Mouse (Mus musculus) lung, embryonic 16.5 days (tissue): ENCODE measurements around the gene Hspb2. TPM values are rescaled to one million over a fixed set of nuclear protein-coding genes. Genes with fewer than 3 reads are reported as not detected.
A peak's percentile ranks its signal among the peaks of the same experiment; 100 is the strongest.

ENCODE experiments used
- ATAC-seq: fragments of 200-750 bp; cut with Nextera tagmentation; 2 replicates; pipeline ENCODE4 v1.8.0; 2017; ENCODE audit warnings: low read depth, mild to moderate bottlenecking, moderate library complexity
- H3K27ac ChIP-seq: fragments of 300-500 bp; sonication (generic); 2 replicates; pipeline ENCODE4 v1.5.1; 2014; ENCODE audit warnings: mild to moderate bottlenecking, control low read depth, low read length
- H3K27me3 ChIP-seq: fragments of 300-500 bp; sonication (generic); 2 replicates; pipeline ENCODE4 v1.6.1; 2014; ENCODE audit warnings: low read depth, low read length, mixed read lengths; ENCODE audit not compliant: control insufficient read depth, insufficient read depth
- H3K36me3 ChIP-seq: fragments of 300-500 bp; sonication (generic); 2 replicates; pipeline ENCODE4 v1.6.1; 2014; ENCODE audit warnings: low read length; ENCODE audit not compliant: control insufficient read depth, insufficient read depth
- H3K4me1 ChIP-seq: fragments of 300-500 bp; sonication (generic); replicated peaks from 2 replicates; pipeline ENCODE4 v1.6.1; 2014; ENCODE audit warnings: low read length, mixed read lengths; ENCODE audit not compliant: control insufficient read depth, insufficient read depth
- H3K4me2 ChIP-seq: fragments of 300-500 bp; sonication (generic); 2 replicates; pipeline ENCODE4 v1.6.1; 2014; ENCODE audit warnings: low read depth, low read length, control low read depth
- H3K4me3 ChIP-seq: fragments of 300-500 bp; sonication (generic); 2 replicates; pipeline ENCODE4 v1.5.1; 2014; ENCODE audit warnings: mild to moderate bottlenecking, low read length, control low read depth
- H3K9ac ChIP-seq: fragments of 300-500 bp; sonication (generic); 2 replicates; pipeline ENCODE4 v1.6.1; 2014; ENCODE audit warnings: low read length, control low read depth
- H3K9me3 ChIP-seq: fragments of 300-500 bp; sonication (generic); 2 replicates; pipeline ENCODE4 v1.6.1; 2016; ENCODE audit warnings: low read length; ENCODE audit not compliant: control insufficient read depth
- WGBS: fragments of 180-500 bp; shearing (Covaris S2); extraction: QIAGEN DNeasy Blood & Tissue Kit; methylation state at CpG from one replicate; pipeline ENCODE4 v1.1.7; 2014; 5-methylcytosine and 5-hydroxymethylcytosine counted together
- polyA plus RNA-seq: library from polyadenylated mRNA; unstranded; fragments of >200 nt; fragmentation: Nextera tagmentation; extraction: Ambion mirVana; gene quantifications from 2 replicates; pipeline ENCODE4 v1.2.1, GENCODE M21; 2015

Hspb2 gene
- polyA plus RNA-seq, 1 experiment from 2014 or later, result 21.1 TPM

DNA sequence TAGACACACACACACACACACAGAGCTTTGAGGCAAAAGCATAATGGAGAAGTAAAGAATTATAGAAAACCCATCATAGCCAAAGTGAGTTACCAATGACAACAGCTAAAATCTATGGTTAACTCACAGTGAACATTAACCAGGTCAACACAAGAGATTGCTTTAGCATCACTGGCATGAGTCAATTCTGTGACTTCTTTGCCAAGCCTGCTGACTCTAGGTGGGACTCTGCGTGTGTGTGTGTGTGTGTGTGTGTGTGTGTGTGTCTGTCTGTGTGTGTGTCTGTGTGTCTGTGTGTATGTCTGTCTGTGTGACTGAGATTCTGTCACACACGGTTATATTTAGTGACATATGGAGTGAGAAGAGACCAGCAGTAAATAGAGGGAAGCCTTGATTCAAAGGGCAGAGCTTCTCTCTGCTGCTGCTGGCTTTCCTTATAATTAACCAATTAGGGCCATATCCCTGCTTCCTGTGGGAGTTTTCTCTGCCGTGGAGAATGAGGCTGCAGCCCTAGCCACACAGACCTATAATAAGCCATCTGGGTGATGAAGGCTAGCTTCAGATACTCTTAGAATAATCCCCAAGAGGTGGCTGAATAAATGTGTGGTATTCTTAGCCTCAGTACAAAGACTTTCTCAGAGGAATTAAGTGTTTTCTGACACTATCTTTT, 27.4 kb downstream of the Hspb2 start:
- H3K27me3 ChIP-seq, result no peaks in the 10 kb centered on the region
- H3K4me2 ChIP-seq, result no peak overlapping the region
- H3K4me3 ChIP-seq, result no peak overlapping the region
- no peak for ATAC-seq
- H3K36me3 ChIP-seq, result no peaks in the 10 kb centered on the region
- 43% methylated on average over 3 of the region's 3 CpGs for WGBS
- H3K9ac ChIP-seq, result no peak overlapping the region
- H3K9me3 ChIP-seq, result no peaks in the 10 kb centered on the region
- H3K4me1 ChIP-seq, result peaks cover 31% of the 10 kb centered on the region
- no peak overlapping the region for H3K27ac ChIP-seq

DNA sequence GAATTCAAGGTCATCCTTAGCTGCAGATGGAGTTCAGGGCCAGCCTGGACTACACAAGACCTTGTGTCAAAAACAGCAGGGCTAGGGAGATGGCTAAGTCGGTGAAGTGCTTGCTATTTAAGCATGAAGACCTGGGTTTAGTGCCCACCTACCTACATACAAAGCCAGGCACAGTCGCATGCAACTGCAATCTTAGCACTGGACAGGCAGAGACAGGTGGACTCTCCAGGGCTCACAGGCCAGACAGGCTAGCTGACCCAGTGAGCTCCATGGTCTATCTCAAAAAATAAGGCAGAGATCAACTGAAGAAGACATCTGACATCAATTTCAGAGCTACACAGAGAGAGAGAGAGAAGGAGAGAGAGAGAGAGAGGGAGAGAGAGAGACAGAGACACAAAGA, 28.0 kb downstream of the Hspb2 start:
- Histone ChIP-seq H3K4me3 (no peak overlapping the region), H3K9me3 (no peaks in the 10 kb centered on the region), H3K36me3 (no peaks in the 10 kb centered on the region), H3K4me2 (no peak overlapping the region), H3K9ac (no peak overlapping the region), H3K27ac (no peak overlapping the region), H3K4me1 (peaks cover 31% of the 10 kb centered on the region), H3K27me3 (no peaks in the 10 kb centered on the region)
- WGBS, result 80% methylated on average over 2 of the region's 2 CpGs
- no peak for ATAC-seq

GRCm38 (mm10) chr9:50723406-50723805, 28.7 kb downstream of the Hspb2 start:
- Histone ChIP-seq H3K4me2 (peak overlapping the region; percentile 47), H3K4me1 (peaks cover 31% of the 10 kb centered on the region), H3K27ac (peak overlapping the region; percentile 85), H3K9ac (no peak overlapping the region), H3K27me3 (no peaks in the 10 kb centered on the region), H3K9me3 (no peaks in the 10 kb centered on the region), H3K4me3 (no peak overlapping the region), H3K36me3 (no peaks in the 10 kb centered on the region)
- WGBS, result 21% methylated on average over 7 of the region's 7 CpGs
- ATAC-seq, result peak; percentile 73

DNA sequence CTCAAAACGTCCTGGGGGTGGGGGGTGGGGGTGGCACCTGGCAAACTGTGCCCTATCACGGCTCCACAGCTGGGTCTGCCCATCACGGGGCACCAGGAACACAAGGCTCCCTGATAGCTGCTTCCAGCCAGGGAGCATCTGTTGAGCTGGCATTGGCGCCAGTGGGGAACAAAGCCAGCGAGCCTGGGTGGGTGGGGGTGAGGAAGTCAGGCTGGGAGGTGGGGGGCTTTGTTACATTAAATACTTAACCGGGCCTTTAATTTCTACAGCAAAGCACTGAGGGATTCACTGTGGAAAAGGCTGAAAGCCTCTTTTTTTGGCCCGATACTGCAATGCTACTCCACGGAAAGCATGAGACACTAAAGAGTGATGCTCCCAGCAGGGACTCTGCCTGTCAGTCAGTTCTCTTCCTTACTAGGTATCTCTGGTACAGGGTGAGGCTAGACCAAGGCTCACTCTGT, 29.7 kb downstream of the Hspb2 start:
- H3K9ac ChIP-seq, result no peak overlapping the region
- no peaks in the 10 kb centered on the region for H3K9me3 ChIP-seq
- H3K4me2 ChIP-seq, result no peak overlapping the region
- 43% methylated on average over 8 of the region's 8 CpGs for WGBS
- H3K4me3 ChIP-seq, result no peak overlapping the region
- H3K4me1 ChIP-seq, result peaks cover 31% of the 10 kb centered on the region
- ATAC-seq, result no peak
- H3K27ac ChIP-seq, result no peak overlapping the region
- no peaks in the 10 kb centered on the region for H3K27me3 ChIP-seq
- H3K36me3 ChIP-seq, result no peaks in the 10 kb centered on the region

DNA sequence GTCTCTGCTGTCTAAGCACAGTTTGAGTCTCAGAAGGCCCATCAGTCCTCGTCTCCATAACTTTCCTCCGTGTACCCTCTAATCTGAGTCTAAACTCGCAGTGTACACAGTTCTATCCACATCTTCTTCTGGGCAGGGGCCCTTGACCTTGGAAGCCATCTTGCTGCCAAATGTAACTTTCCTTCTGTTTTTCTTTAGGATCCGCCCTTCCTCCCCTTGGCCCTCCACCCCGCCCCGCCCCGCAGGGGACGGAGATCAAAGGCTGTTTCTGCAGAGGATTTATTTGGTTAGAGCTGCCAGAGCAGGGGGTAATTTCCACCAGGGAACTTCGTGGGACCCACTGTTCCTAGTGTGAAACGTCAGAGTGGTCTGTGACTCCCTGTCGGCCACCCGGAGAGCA, 31.1 kb downstream of the Hspb2 start:
- Histone ChIP-seq H3K9me3 (no peaks in the 10 kb centered on the region), H3K27ac (no peak overlapping the region), H3K4me3 (no peak overlapping the region), H3K27me3 (no peaks in the 10 kb centered on the region), H3K4me1 (peaks cover 21% of the 10 kb centered on the region), H3K4me2 (no peak overlapping the region), H3K9ac (no peak overlapping the region), H3K36me3 (no peaks in the 10 kb centered on the region)
- ATAC-seq, result no peak
- 20% methylated on average over 12 of the region's 12 CpGs for whole genome bisulfite sequencing

- Histone ChIP-seq H3K4me1 (peaks cover 14% of the 10 kb centered on the region), H3K4me2 (no peak overlapping the region), H3K9ac (no peak overlapping the region), H3K27ac (no peak overlapping the region), H3K27me3 (no peaks in the 10 kb centered on the region), H3K36me3 (no peaks in the 10 kb centered on the region), H3K4me3 (no peak overlapping the region), H3K9me3 (no peaks in the 10 kb centered on the region)
- 52% methylated on average over 4 of the region's 4 CpGs for WGBS
- no peak for ATAC-seq
Measured at GRCm38 (mm10) chr9:50718878-50719277, 33.3 kb downstream of the Hspb2 start.

DNA sequence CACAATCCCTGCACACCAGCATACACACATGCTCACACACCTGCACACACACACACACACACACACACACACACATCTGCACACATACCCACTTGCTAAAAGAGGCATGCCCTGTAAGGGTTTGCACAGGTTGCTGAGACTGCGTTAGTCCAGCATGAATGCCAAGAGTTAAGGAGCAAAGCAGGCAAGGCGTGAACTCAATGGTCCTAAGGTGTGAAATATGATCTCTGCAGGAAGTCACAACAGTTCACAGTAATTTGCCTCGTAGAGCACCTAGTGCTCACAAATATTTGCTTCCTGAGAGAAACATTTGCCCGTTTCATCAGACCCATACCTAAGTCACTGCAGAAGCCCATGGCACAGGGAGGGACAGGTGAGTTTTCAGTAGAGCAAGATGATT, 38.0 kb downstream of the Hspb2 start:
- Histone ChIP-seq H3K36me3 (peaks cover 2% of the 10 kb centered on the region; the same call in 1 of the 2 replicates), H3K27me3 (no peaks in the 10 kb centered on the region), H3K4me1 (no peaks in the 10 kb centered on the region), H3K27ac (no peak overlapping the region), H3K4me3 (no peak overlapping the region), H3K9me3 (no peaks in the 10 kb centered on the region), H3K4me2 (no peak overlapping the region), H3K9ac (no peak overlapping the region)
- 40% methylated on average over 4 of the region's 4 CpGs for WGBS
- peak; percentile 30; the same call in 1 of the 2 replicates for ATAC-seq

- H3K9ac ChIP-seq, result no peak overlapping the region
- ATAC-seq, result no peak
- no peaks in the 10 kb centered on the region for H3K4me1 ChIP-seq
- H3K4me2 ChIP-seq, result no peak overlapping the region
- no peaks in the 10 kb centered on the region for H3K27me3 ChIP-seq
- WGBS, result 80% methylated on average over 4 of the region's 4 CpGs
- no peak overlapping the region for H3K4me3 ChIP-seq
- no peak overlapping the region for H3K27ac ChIP-seq
- no peaks in the 10 kb centered on the region for H3K9me3 ChIP-seq
- peaks cover 2% of the 10 kb centered on the region; the same call in 1 of the 2 replicates for H3K36me3 ChIP-seq
Measured at GRCm38 (mm10) chr9:50711337-50711736, 40.8 kb downstream of the Hspb2 start.

GRCm38 (mm10) chr9:50709108-50709507, 43.0 kb downstream of the Hspb2 start:
- Histone ChIP-seq H3K9ac (no peak overlapping the region), H3K27me3 (no peaks in the 10 kb centered on the region), H3K27ac (no peak overlapping the region), H3K4me3 (no peak overlapping the region), H3K4me1 (no peaks in the 10 kb centered on the region), H3K36me3 (peaks cover 2% of the 10 kb centered on the region; the same call in 1 of the 2 replicates), H3K4me2 (no peak overlapping the region), H3K9me3 (no peaks in the 10 kb centered on the region)
- ATAC-seq, result no peak
- 22% methylated on average over 2 of the region's 2 CpGs for WGBS
